Mouse (Mus musculus) urinary bladder, postnatal 10 days (tissue): ENCODE results near the gene Hexa.

ENCODE experiments used
- DNase-seq: peaks from one replicate; pipeline ENCODE4 v3.0.0; 2022; ENCODE audit warnings: low spot score

The Hexa gene

GRCm38 (mm10) chr9:59553719-59554118, 14.4 kb downstream of the Hexa start:
- DNase-seq = no peak

GRCm38 (mm10) chr9:59565600-59565999, 26.3 kb downstream of the Hexa start:
- DNase-seq = no peak

- DNase-seq = no peak
Observed at GRCm38 (mm10) chr9:59567111-59567510, 27.8 kb downstream of the Hexa start.

- no peak for DNase-seq
Observed at GRCm38 (mm10) chr9:59571852-59572251, 32.5 kb downstream of the Hexa start.

- DNase-seq = no peak
Observed at GRCm38 (mm10) chr9:59577401-59577800, 38.1 kb downstream of the Hexa start.

GRCm38 (mm10) chr9:59577844-59578504, 38.6 kb downstream of the Hexa start, which contains the start of gene Celf6:
Gene Celf6, plus strand, starts transcription at chr9:59577917.
- DNase-seq = peak; percentile 50

GRCm38 (mm10) chr9:59578505-59578867, 39.1 kb downstream of the Hexa start:
- no peak for DNase-seq

GRCm38 (mm10) chr9:59584871-59585308, 45.5 kb downstream of the Hexa start:
- no peak for DNase-seq

GRCm38 (mm10) chr9:59588252-59588651, 48.9 kb downstream of the Hexa start:
- no peak for DNase-seq

- no peak for DNase-seq
Observed at GRCm38 (mm10) chr9:59588710-59589671, 49.7 kb downstream of the Hexa start.

- no peak for DNase-seq
Observed at GRCm38 (mm10) chr9:59589703-59590439, 50.5 kb downstream of the Hexa start.

- no peak for DNase-seq
Observed at GRCm38 (mm10) chr9:59601661-59602060, 62.3 kb downstream of the Hexa start.

GRCm38 (mm10) chr9:59605967-59606366, 66.6 kb downstream of the Hexa start:
- no peak for DNase-seq

GRCm38 (mm10) chr9:59610950-59611349, 71.6 kb downstream of the Hexa start:
- no peak for DNase-seq
